ENCODE assay signal across 27 mouse cellular contexts in genomic region chr13:95632144-95632543, GRCm38 (mm10).
"Had no signal": no experiment of that assay in that cellular context is flagged by ENCODE, and none has a peak within 500 bp of the region (broad histone marks: within the 10 kb centered on the region; RNA-seq: fewer than 3 reads in every experiment).

No protein-coding gene starts in this region.

- H3K9ac ChIP-seq: embryonic facial prominence, embryonic 12.5 days; embryonic facial prominence, embryonic 13.5 days; embryonic facial prominence, embryonic 15.5 days; forebrain, embryonic 12.5 days; forebrain, embryonic 13.5 days; forebrain, embryonic 15.5 days; forebrain, postnatal 0 days had no signal

- ATAC-seq: forebrain, embryonic 13.5 days; forebrain, embryonic 14.5 days; forebrain, embryonic 15.5 days; forebrain, embryonic 16.5 days; forebrain, postnatal 0 days had no signal

- H3K4me3 ChIP-seq: embryonic facial prominence, embryonic 10.5 days; embryonic facial prominence, embryonic 12.5 days; embryonic facial prominence, embryonic 13.5 days; embryonic facial prominence, embryonic 15.5 days; erythroblast, embryonic 14.5 days; forebrain, embryonic 10.5 days; forebrain, embryonic 12.5 days; forebrain, embryonic 13.5 days; forebrain, embryonic 15.5 days; gastrocnemius, adult 2 months; heart, adult 2 months had no signal

- DNase-seq: cerebellum, adult 2 months; cerebellum, adult 8-10 months; cerebellum, adult 9-10 months; cerebellum, adult 9-11 months; cerebellum, postnatal 10 days; cerebellum, postnatal 14 days; cerebellum, postnatal 25 days; cerebellum, postnatal 36 days; embryo, embryonic 11 days; forebrain, postnatal 0 days; gastrocnemius, adult 2 months; gastrocnemius, postnatal 10 days; gastrocnemius, postnatal 14 days; gastrocnemius, postnatal 25 days; gastrocnemius, postnatal 36 days; heart, adult 2 months had no signal

- H3K27me3 ChIP-seq: embryonic facial prominence, embryonic 12.5 days; embryonic facial prominence, embryonic 13.5 days; embryonic facial prominence, embryonic 15.5 days; forebrain, embryonic 12.5 days; forebrain, embryonic 13.5 days; forebrain, embryonic 15.5 days had no signal

- H3K4me1 ChIP-seq: embryonic facial prominence, embryonic 12.5 days; forebrain, embryonic 10.5 days; forebrain, embryonic 12.5 days; forebrain, embryonic 13.5 days; forebrain, embryonic 15.5 days had no signal

- H3K9me3 ChIP-seq: embryonic facial prominence, embryonic 10.5 days; embryonic facial prominence, embryonic 12.5 days; embryonic facial prominence, embryonic 13.5 days; embryonic facial prominence, embryonic 15.5 days; forebrain, embryonic 10.5 days; forebrain, embryonic 12.5 days; forebrain, embryonic 13.5 days; forebrain, embryonic 15.5 days had no signal

- H3K4me2 ChIP-seq: embryonic facial prominence, embryonic 12.5 days; embryonic facial prominence, embryonic 13.5 days; embryonic facial prominence, embryonic 15.5 days; forebrain, embryonic 12.5 days; forebrain, embryonic 13.5 days; forebrain, embryonic 15.5 days had no signal

- H3K27ac ChIP-seq: embryonic facial prominence, embryonic 10.5 days; embryonic facial prominence, embryonic 12.5 days; embryonic facial prominence, embryonic 13.5 days; embryonic facial prominence, embryonic 15.5 days; forebrain, embryonic 10.5 days; forebrain, embryonic 12.5 days; forebrain, embryonic 13.5 days; forebrain, embryonic 15.5 days; gastrocnemius, adult 2 months; heart, adult 2 months had no signal
